Mouse (Mus musculus): ENCODE results near the gene Map3k4.
A peak's percentile ranks its signal among the peaks of the same experiment; 100 is the strongest.

Map3k4 gene

GRCm38 (mm10) chr17:12216224-12216623, 102.4 kb downstream of the Map3k4 start:
- DNase-seq = no peak

DNA sequence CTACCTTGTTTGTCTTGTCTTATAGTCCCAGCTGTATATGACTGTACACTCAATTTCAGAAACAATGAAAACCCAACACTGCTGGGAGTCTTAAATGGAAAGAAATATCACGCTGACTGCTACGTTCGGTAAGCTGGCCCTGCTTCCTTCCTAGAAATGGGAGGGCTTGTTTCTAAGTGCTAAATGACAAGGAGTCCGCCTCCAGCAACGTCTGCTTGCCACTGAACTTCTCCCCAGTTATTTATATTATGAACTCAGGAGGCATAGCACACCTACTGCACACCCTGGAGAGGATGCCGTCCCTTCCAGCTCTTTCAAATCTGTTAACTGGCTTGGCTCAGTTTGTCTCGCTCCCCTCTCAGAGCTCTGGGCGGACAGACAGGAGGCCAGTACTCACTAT, 105.2 kb downstream of the Map3k4 start:
- no peak for DNase-seq

- DNase-seq = no peak
These were observed 106.3 kb downstream of the Map3k4 start for GRCm38 (mm10) chr17:12212341-12212740.

- DNase-seq = no peak
These were observed 106.7 kb downstream of the Map3k4 start for GRCm38 (mm10) chr17:12211890-12212289.

GRCm38 (mm10) chr17:12210544-12211132, 108.0 kb downstream of the Map3k4 start:
- DNase-seq = peak; percentile 56 to 63

GRCm38 (mm10) chr17:12209481-12209880, 109.1 kb downstream of the Map3k4 start:
- DNase-seq = no peak

DNA sequence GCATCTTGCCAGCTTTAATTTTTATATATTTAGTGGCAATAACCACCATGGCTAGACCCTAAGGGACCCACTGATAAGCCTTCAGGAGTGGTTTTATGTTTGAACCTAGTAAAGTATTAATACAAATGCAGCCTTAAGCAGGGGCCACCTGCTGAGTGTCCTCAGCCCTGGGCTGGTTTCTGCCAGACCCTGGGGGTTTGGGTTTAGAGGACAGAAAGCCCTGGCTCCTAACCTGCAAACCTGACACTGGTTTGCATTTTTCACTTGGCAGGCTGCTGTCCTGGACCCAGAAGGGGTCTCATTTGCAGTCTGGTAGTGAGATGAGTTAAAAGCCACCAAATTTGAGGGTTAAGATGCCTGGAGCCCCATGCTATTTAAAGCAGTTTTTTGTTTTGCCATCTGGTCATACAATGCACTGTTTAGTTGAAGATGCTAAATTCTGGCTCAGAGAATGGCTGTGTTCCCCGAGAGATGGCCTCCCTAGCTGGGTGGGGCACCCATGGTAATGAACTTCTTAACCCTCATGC, 111.5 kb downstream of the Map3k4 start:
- DNase-seq = no peak

DNA sequence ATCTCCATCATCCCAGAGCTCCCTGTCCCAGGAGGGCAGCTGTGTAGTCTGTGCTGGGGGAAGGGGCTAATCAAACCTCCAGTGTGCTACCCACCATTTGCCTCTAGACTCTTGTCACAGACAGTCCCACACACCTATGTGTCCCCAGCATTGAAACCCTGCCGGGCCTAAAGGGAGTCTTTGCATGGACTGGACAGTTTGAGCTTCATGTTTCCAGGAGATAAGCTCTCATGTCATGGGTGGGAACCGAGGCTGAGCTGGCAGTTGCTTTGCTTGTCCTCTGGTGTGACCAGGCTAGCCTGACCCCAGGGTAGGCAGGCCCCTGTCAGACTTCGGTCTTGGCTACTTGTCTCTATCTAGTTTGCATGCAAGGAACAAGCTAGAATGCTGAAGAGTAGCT, 112.3 kb downstream of the Map3k4 start:
- DNase-seq = no peak

- DNase-seq = peak; percentile 38 to 57
These were observed 112.9 kb downstream of the Map3k4 start for GRCm38 (mm10) chr17:12205694-12206075.

DNA sequence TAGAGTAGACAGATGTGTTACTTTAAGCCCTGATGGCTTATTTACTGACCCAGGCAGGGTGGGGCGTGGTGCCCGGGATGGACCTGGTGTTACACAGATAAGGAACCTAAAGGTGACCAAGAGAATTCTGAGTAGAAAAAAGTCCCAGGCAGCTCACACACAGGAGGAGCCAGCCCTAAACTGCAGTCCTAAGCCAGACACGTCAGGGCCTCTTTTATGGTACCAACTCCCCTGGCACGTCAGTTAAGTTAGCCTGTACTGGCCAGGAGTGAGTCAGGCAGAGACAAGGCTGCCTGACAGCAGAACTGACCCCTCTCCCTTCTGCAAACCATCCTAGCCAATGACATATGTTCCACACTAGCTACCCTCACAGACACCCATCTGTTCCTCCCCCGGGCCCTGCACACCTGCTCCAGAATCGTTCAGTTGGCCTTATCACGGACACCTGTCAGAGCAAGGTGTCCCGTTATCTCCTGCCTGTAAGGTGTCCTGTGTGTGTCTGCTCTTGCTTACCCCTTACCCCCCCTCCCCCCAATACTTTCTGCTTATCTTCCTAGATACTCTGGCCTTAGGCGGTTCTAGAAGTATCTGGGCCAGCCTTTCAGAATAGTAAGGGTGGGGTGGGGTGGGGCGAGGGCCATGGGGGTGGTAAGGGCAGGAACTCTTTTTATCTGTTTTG, 113.4 kb downstream of the Map3k4 start:
- DNase-seq = no peak

DNA sequence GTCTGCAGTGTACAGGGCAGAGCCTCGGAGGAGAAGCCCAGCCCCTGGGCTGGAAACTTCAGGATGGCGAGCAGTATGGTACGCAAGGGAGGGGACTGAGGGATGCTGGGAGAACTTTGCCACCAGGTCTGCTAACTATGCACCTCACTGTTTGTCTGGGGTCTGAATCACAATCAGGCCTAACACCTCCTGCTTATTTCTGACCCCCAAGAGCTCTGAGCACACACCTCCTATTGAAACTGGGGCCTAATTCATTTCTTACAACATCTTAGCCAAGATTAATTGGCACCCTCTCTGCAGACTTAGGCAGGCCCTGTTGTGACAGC, 113.9 kb downstream of the Map3k4 start:
- no peak for DNase-seq

DNA sequence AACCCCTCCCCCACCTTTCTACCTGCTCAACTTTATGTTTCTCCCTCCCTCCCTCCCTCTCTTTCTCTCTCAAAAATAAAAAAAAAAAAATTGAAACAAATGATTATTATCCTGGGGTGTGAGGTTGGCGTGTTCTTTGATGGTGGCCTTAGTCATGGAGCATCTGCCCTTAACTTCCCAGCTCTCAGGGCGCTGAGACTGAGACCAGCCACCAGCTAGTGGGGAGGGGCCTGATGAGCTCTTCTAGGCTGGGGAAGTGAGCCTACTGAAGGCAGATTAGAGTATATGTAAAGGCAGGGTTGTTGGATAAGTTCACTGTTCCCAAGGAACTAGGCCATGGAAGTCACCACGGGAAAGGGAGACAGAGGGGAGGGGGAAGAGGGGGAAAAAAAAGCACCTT, 114.3 kb downstream of the Map3k4 start:
- DNase-seq = no peak

GRCm38 (mm10) chr17:12203414-12203897, 115.1 kb downstream of the Map3k4 start:
- DNase-seq = no peak

- no peak for DNase-seq
These were observed 117.5 kb downstream of the Map3k4 start for GRCm38 (mm10) chr17:12201086-12201485.

GRCm38 (mm10) chr17:12199933-12200332, 118.7 kb downstream of the Map3k4 start:
- no peak for DNase-seq

GRCm38 (mm10) chr17:12195604-12196003, 123.0 kb downstream of the Map3k4 start:
- DNase-seq = no peak

DNA sequence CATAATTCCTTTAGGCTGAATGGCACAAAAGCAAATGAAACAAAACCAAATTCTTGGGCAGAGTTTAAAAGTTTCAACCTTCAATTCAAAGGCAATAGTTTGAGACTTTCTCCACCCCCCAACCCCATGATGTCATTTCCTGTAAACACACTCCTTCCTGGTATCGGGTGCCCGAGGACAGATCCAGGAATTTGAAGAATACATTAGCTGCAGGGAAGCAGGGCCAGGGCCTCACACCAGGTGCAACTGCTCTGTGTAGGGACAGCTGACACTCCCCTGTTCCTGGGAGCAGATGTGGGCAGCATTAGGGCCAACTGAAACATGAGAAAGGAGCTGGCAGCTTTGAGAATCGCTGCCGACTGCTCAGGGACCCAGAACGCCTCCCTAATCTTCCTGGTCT, 123.5 kb downstream of the Map3k4 start:
- DNase-seq = no peak

- no peak for DNase-seq
These were observed 130.8 kb downstream of the Map3k4 start for GRCm38 (mm10) chr17:12187782-12188181.

- no peak for DNase-seq
These were observed 132.3 kb downstream of the Map3k4 start for GRCm38 (mm10) chr17:12186341-12186740.

GRCm38 (mm10) chr17:12185855-12186254, 132.7 kb downstream of the Map3k4 start:
- DNase-seq = no peak

GRCm38 (mm10) chr17:12184283-12184682, 134.3 kb downstream of the Map3k4 start:
- no peak for DNase-seq

DNA sequence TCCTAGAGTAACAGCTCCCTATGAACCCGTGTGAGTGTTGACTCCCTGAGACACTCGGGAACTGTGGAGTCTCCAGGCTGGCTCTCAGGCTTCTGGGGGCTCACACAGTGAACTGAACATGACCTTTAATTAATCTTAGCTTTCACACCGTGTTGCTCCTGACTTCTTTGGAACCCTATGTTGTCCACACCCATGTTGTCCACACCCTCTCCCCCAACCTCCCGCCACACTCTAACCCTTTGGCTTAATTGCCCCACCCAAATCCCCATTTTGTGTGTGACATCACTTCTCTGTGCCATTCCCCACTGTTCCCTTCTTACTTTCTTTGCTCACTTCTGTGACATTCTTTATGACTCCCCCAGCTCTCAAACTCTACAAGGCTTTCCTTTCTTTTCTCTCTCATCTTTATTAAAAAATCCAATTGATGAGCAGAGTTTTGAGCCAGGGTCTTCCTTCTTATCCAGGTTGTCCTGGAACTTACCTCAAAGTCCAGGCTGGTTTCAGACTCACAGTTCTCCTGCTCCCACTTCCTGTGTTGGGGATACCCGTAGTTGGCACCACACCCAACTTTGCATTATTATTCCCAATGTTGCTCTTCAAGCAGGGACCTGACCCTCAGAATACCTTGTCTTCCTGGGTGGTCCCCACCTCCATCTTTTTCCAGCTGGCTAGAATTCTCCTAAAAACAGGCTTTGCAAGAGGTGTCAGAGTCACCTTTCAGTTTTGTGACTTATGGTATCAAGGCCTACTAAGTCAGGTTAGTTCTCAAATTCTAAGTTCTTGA, 135.7 kb downstream of the Map3k4 start:
- no peak for DNase-seq

DNA sequence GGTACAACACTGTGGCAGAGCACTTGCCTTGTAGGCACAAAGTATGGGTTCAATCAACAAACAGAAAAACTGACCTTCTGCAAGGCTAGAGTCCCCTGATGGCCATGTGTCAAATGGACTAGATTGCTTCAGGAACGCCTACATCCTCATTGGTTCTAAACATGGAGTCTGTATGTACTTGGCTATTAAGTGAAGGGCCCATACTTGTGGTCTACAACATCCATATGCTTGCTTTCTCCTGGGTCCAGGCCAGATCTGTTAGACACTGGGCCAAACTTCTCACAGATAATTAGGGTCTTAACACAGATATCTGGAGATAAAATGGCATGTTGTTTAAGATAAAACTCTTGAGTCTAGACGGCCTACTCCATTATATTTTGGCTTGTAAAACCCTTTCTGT, 138.8 kb downstream of the Map3k4 start:
- DNase-seq = no peak

GRCm38 (mm10) chr17:12179339-12179738, 139.3 kb downstream of the Map3k4 start:
- no peak for DNase-seq

Data from thymus, adult 18-20 months (tissue).